Mouse (Mus musculus): ENCODE measurements around the gene Arhgap32.

DNA sequence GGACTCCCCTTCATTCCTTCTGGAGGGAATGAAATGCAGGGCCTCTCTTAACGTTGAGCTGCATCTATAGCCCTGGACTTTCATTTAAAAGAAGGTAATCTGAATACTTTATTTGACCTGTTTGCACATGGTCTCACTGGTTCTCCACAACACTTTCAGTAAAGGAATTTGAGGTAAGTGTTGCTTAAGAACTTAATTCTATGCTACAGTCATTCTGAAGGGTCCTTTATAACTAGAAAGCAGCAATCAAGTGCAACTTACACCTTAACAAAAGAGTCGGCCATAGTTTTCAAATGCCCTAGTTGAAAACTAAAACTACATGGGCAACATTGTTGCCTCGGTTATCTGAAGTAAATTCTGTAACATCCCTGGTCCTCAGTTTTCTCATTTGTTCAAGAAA lies 43.8 kb downstream of the Arhgap32 start:
- no peak for TF ChIP-seq ZMIZ1 (IDR thresholded peaks at IDR 0.05; ENCODE audit: low read depth, low read length)
- no peak for TF ChIP-seq CTCF (IDR thresholded peaks at IDR 0.05 in 2 of 3, conservative IDR thresholded peaks at IDR 0.05 in 1 of 3; ENCODE audit: control insufficient read depth in 1 of 3, insufficient read depth in 1 of 3, low read depth in 2 of 3, low read length in 3 of 3, poor library complexity in 1 of 3, severe bottlenecking in 1 of 3)
- no peak for TF ChIP-seq POLR2A (IDR thresholded peaks at IDR 0.05; ENCODE audit: control insufficient read depth in 1 of 2, insufficient read depth in 1 of 2, low read depth in 1 of 2, low read length in 2 of 2, poor library complexity in 1 of 2)
- no peak for TF ChIP-seq CHD2 (IDR thresholded peaks at IDR 0.05; ENCODE audit: low read length)
- TF ChIP-seq RAD21 (IDR thresholded peaks at IDR 0.05; ENCODE audit: low read depth, low read length) = no peak
- TF ChIP-seq EP300 (IDR thresholded peaks at IDR 0.05; ENCODE audit: low read depth in 1 of 2, low read length in 2 of 2) = no peak
- TF ChIP-seq SIN3A (IDR thresholded peaks at IDR 0.05; ENCODE audit: low read length) = no peak
- no peak for TF ChIP-seq MXI1 (IDR thresholded peaks at IDR 0.05; ENCODE audit: low read depth, low read length)
- no peak for TF ChIP-seq ZNF384 (IDR thresholded peaks at IDR 0.05; ENCODE audit: low read depth, low read length)
- no peak for TF ChIP-seq USF1 (IDR thresholded peaks at IDR 0.05; ENCODE audit: low read depth, low read length)
- no peak for TF ChIP-seq JUND (IDR thresholded peaks at IDR 0.05; ENCODE audit: low read depth, low read length)
- TF ChIP-seq BHLHE40 (IDR thresholded peaks at IDR 0.05; ENCODE audit: borderline replicate concordance, low read depth, low read length) = no peak
